8 mouse cellular contexts compared by ENCODE assay signal in the genomic region with DNA sequence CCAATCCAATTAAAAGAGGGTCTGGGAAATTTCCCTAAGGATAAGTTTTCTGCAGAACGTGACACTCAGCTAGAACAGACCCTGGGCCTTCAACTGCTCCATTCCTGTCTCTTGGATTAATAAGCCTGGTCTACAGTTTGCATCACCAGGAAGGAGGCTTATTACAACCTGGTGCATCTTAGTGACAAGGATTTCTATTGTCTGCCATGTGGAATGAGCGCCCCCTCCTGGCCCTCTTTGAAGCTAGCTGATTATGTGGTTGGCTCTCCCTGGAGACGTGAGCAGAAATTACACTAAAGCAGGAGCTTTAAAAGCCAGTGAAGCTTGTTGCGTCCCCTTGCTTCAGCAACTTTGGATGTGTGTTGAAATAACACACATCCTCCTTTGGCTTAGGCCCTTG. TPM values are rescaled to one million over a fixed set of nuclear protein-coding genes. Genes with fewer than 3 reads are reported as not detected.
A peak's percentile ranks its signal among the peaks of the same experiment; 100 is the strongest.
DNase-seq lines count a peak whose midpoint lies in the region; ATAC-seq and TF ChIP-seq lines count a peak whose summit lies in the region.

No protein-coding gene starts in this region.

- no peak for ATAC-seq in forebrain, embryonic 11.5 days (replicated peaks; ENCODE audit: low FRiP score)
- no peak for ATAC-seq in forebrain, embryonic 15.5 days (replicated peaks)
- ATAC-seq in hindbrain, embryonic 15.5 days (ENCODE audit: low FRiP score, low read depth) = peak; percentile 76
- no peak for ATAC-seq in neural tube, embryonic 11.5 days (ENCODE audit: insufficient read depth, low FRiP score, low TSS enrichment)

- no peak overlapping the region for H3K4me2 ChIP-seq in forebrain, embryonic 11.5 days (ENCODE audit: low read depth, low read length, severe bottlenecking)
- no peak overlapping the region for H3K4me2 ChIP-seq in forebrain, embryonic 15.5 days (replicated peaks)
- H3K4me2 ChIP-seq in hindbrain, embryonic 15.5 days = no peak overlapping the region
- no peak overlapping the region for H3K4me2 ChIP-seq in neural tube, embryonic 11.5 days (ENCODE audit: low read depth)

- TF ChIP-seq CTCF in embryonic fibroblast, embryonic 13.5 days (IDR thresholded peaks at IDR 0.05; ENCODE audit: borderline replicate concordance, insufficient read depth, low read length) = peak; percentile 55; the same call in 1 of the 2 replicates

- no peaks in the 10 kb centered on the region for H3K36me3 ChIP-seq in forebrain, embryonic 11.5 days (ENCODE audit: control insufficient read depth, insufficient read depth, low read length)
- no peaks in the 10 kb centered on the region for H3K36me3 ChIP-seq in forebrain, embryonic 15.5 days
- H3K36me3 ChIP-seq in hindbrain, embryonic 15.5 days = no peaks in the 10 kb centered on the region
- H3K36me3 ChIP-seq in neural tube, embryonic 11.5 days (ENCODE audit: control insufficient read depth, insufficient read depth, low read length) = no peaks in the 10 kb centered on the region

- H3K9ac ChIP-seq in forebrain, embryonic 11.5 days (ENCODE audit: low read length) = no peak overlapping the region
- no peak overlapping the region for H3K9ac ChIP-seq in forebrain, embryonic 15.5 days (replicated peaks)
- no peak overlapping the region for H3K9ac ChIP-seq in hindbrain, embryonic 15.5 days
- H3K9ac ChIP-seq in neural tube, embryonic 11.5 days (ENCODE audit: low read length) = no peak overlapping the region

- H3K9me3 ChIP-seq in forebrain, embryonic 11.5 days (ENCODE audit: control insufficient read depth, low read length) = no peaks in the 10 kb centered on the region
- H3K9me3 ChIP-seq in forebrain, embryonic 15.5 days = no peaks in the 10 kb centered on the region
- H3K9me3 ChIP-seq in hindbrain, embryonic 15.5 days = no peaks in the 10 kb centered on the region
- H3K9me3 ChIP-seq in neural tube, embryonic 11.5 days (ENCODE audit: control insufficient read depth, low read length) = no peaks in the 10 kb centered on the region

- H3K27ac ChIP-seq in forebrain, embryonic 11.5 days (ENCODE audit: low read depth, low read length) = no peak overlapping the region
- no peak overlapping the region for H3K27ac ChIP-seq in forebrain, embryonic 15.5 days (replicated peaks)
- H3K27ac ChIP-seq in embryonic fibroblast, embryonic 13.5 days (ENCODE audit: insufficient read depth, low read length) = no peak overlapping the region
- no peak overlapping the region for H3K27ac ChIP-seq in hindbrain, embryonic 15.5 days (replicated peaks)
- no peak overlapping the region for H3K27ac ChIP-seq in neural tube, embryonic 11.5 days (ENCODE audit: low read depth, low read length)

- peak; percentile 87 for DNase-seq in forebrain, embryonic 11.5 days (ENCODE audit: low spot score)
- DNase-seq in adrenal gland, postnatal 36 days = peak; percentile 77 to 85
- DNase-seq in left cerebral cortex, postnatal 36 days (ENCODE audit: low spot score in 2 of 2) = peak; percentile 59 to 66
- peak; percentile 83 for DNase-seq in neural tube, embryonic 11.5 days (ENCODE audit: low spot score)
- peak; percentile 38 to 40 for DNase-seq in thymus, adult 18-20 months

- intact Hi-C loops in left cerebral cortex, postnatal 36 days (cut with DNase I) = loop anchor here (1.0 to 5.0 kb wide), 2 partner anchors 90 to 316 kb away; no protein-coding TSS in a partner anchor

- H3K27me3 ChIP-seq in forebrain, embryonic 11.5 days (ENCODE audit: control insufficient read depth, insufficient read depth, low read length) = no peaks in the 10 kb centered on the region
- H3K27me3 ChIP-seq in forebrain, embryonic 15.5 days = no peaks in the 10 kb centered on the region
- H3K27me3 ChIP-seq in hindbrain, embryonic 15.5 days = 0 out of 2 replicates have a peak, but pooled peaks cover 3% of the 10 kb centered on the region
- no peaks in the 10 kb centered on the region for H3K27me3 ChIP-seq in neural tube, embryonic 11.5 days (ENCODE audit: control insufficient read depth, insufficient read depth, low read length)

- no peaks in the 10 kb centered on the region for H3K4me1 ChIP-seq in forebrain, embryonic 11.5 days (replicated peaks; ENCODE audit: control insufficient read depth, insufficient read depth, low read length)
- H3K4me1 ChIP-seq in forebrain, embryonic 15.5 days = no peaks in the 10 kb centered on the region
- H3K4me1 ChIP-seq in embryonic fibroblast, embryonic 13.5 days (ENCODE audit: control insufficient read depth, insufficient read depth, low read length) = no peaks in the 10 kb centered on the region
- no peaks in the 10 kb centered on the region for H3K4me1 ChIP-seq in hindbrain, embryonic 15.5 days (replicated peaks)
- H3K4me1 ChIP-seq in neural tube, embryonic 11.5 days (ENCODE audit: control insufficient read depth, insufficient read depth, low read length) = no peaks in the 10 kb centered on the region

- TF ChIP-seq POLR2A in embryonic fibroblast, embryonic 13.5 days (IDR thresholded peaks at IDR 0.05; ENCODE audit: low read depth, low read length) = no peak

- WGBS in forebrain, embryonic 11.5 days = 7% methylated on average over 4 of the region's 4 CpGs
- WGBS in forebrain, embryonic 15.5 days = 5% methylated on average over 4 of the region's 4 CpGs
- 8% methylated on average over 4 of the region's 4 CpGs for WGBS in hindbrain, embryonic 15.5 days
- 8% methylated on average over 4 of the region's 4 CpGs for WGBS in neural tube, embryonic 11.5 days

- H3K4me3 ChIP-seq in forebrain, embryonic 11.5 days (ENCODE audit: low read depth, low read length) = no peak overlapping the region
- no peak overlapping the region for H3K4me3 ChIP-seq in forebrain, embryonic 15.5 days
- H3K4me3 ChIP-seq in embryonic fibroblast, embryonic 13.5 days (ENCODE audit: insufficient read depth, low read length) = no peak overlapping the region
- no peak overlapping the region for H3K4me3 ChIP-seq in hindbrain, embryonic 15.5 days
- no peak overlapping the region for H3K4me3 ChIP-seq in neural tube, embryonic 11.5 days (ENCODE audit: low read depth, low read length)

RNA-seq across cellular contexts. Expression of gene Cd207, which starts 4.3 kb away (rescaled TPM):
- polyA plus RNA-seq in forebrain, embryonic 11.5 days (2014; fragmentation: Nextera tagmentation; extraction: Ambion mirVana) = not detected in 2 replicates
- not detected in 2 replicates for polyA plus RNA-seq in forebrain, embryonic 15.5 days (2015; fragmentation: Nextera tagmentation; extraction: Ambion mirVana)
- total RNA-seq in adrenal gland, postnatal 36 days (2021) = under 1 TPM in 1 of 2 experiments, not detected in 1; 0.20 TPM
- not detected in 2 replicates for polyA plus RNA-seq in embryonic fibroblast, embryonic 13.5 days (2011; ENCODE audit: insufficient read length, low read depth, missing spikeins)
- polyA plus RNA-seq in hindbrain, embryonic 15.5 days (2015; fragmentation: Nextera tagmentation; extraction: Ambion mirVana) = not detected in 2 replicates
- total RNA-seq in left cerebral cortex, postnatal 36 days (2021) = not detected
- polyA plus RNA-seq in neural tube, embryonic 11.5 days (2014; fragmentation: Nextera tagmentation; extraction: Ambion mirVana) = not detected in 2 replicates

RNA-seq across cellular contexts. Expression of gene Clec4f, which starts 17.4 kb away (rescaled TPM):
- not detected in 2 replicates for polyA plus RNA-seq in forebrain, embryonic 11.5 days (2014; fragmentation: Nextera tagmentation; extraction: Ambion mirVana)
- not detected in 2 replicates for polyA plus RNA-seq in forebrain, embryonic 15.5 days (2015; fragmentation: Nextera tagmentation; extraction: Ambion mirVana)
- total RNA-seq in adrenal gland, postnatal 36 days (2021) = not detected
- not detected in 2 replicates for polyA plus RNA-seq in embryonic fibroblast, embryonic 13.5 days (2011; ENCODE audit: insufficient read length, low read depth, missing spikeins)
- polyA plus RNA-seq in hindbrain, embryonic 15.5 days (2015; fragmentation: Nextera tagmentation; extraction: Ambion mirVana) = 0.09 TPM in 1 of 2 replicates, not detected in the other
- total RNA-seq in left cerebral cortex, postnatal 36 days (2021) = not detected
- polyA plus RNA-seq in neural tube, embryonic 11.5 days (2014; fragmentation: Nextera tagmentation; extraction: Ambion mirVana) = not detected in 2 replicates

RNA-seq across cellular contexts. Expression of gene Vax2, which starts 37.7 kb away (rescaled TPM):
- polyA plus RNA-seq in forebrain, embryonic 11.5 days (2014; fragmentation: Nextera tagmentation; extraction: Ambion mirVana) = 0.21 and 0.60 TPM in 2 replicates
- polyA plus RNA-seq in forebrain, embryonic 15.5 days (2015; fragmentation: Nextera tagmentation; extraction: Ambion mirVana) = 0.14 and 0.15 TPM in 2 replicates
- total RNA-seq in adrenal gland, postnatal 36 days (2021) = not detected
- polyA plus RNA-seq in embryonic fibroblast, embryonic 13.5 days (2011; ENCODE audit: insufficient read length, low read depth, missing spikeins) = 0.84 and 2.0 TPM in 2 replicates
- 0.34 TPM in 1 of 2 replicates, not detected in the other for polyA plus RNA-seq in hindbrain, embryonic 15.5 days (2015; fragmentation: Nextera tagmentation; extraction: Ambion mirVana)
- total RNA-seq in left cerebral cortex, postnatal 36 days (2021) = not detected
- not detected in 2 replicates for polyA plus RNA-seq in neural tube, embryonic 11.5 days (2014; fragmentation: Nextera tagmentation; extraction: Ambion mirVana)
